Mouse (Mus musculus) heart, postnatal 4 days (tissue): ENCODE data around the gene Prr11. TPM values are rescaled to one million over a fixed set of nuclear protein-coding genes. Genes with fewer than 3 reads are reported as not detected.

ENCODE experiments used
- DNase-seq: peaks from one replicate; pipeline ENCODE4 v3.0.0; 2021
- microRNA-seq, 2 experiments: library from miRNA; unstranded; fragments of <30 nt; microRNA quantifications; one replicate each; pipeline ENCODE4 v1.2.0; 2021 to 2022
- total RNA-seq, 2 experiments: library from RNA; stranded (reverse); gene quantifications; 2 replicates each; pipeline ENCODE4 v1.2.3; 2021

Gene Prr11
- total RNA-seq, 2 experiments from 2014 or later = 10.0 TPM

DNA sequence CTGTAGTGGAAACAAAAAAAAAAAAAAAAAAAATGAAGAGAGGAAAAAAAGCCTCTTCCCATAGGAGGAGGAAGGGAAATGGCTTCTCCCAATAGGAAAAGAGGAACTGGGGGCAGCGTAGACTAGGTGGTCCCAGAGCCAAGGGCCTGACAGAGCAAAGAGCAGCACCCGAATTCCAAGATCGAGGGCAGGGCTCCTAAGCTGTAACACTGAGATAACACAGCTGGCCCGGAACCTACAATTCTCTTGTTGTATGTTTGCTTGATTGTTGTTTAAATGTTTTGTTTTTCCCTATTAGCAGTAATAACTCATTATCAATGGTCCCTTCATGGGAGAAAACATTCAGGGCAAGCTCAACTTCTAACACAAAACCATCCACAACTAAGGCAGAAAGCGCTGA lies 61.5 kb downstream of the Prr11 start:
- no peak for DNase-seq

DNA sequence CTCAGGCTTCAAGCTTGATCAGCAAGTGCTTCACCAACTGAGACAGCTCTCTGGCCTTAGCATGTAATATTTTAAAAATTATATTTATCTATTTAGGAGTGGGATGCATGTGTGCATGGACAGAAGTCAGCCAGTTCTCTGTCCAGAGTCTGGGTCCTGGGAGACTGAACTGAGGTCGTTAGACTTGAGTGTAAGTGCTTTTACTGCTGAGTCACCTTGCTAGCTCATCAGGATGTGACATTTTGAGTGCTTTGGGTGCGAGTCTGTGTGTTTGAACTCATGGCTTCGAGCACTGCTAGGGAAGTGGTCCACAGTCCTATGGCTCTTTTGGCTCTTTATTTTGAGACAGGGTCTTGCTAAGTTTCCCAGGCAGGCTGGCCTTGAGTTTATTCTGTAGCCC lies 65.5 kb downstream of the Prr11 start:
- DNase-seq = no peak

DNA sequence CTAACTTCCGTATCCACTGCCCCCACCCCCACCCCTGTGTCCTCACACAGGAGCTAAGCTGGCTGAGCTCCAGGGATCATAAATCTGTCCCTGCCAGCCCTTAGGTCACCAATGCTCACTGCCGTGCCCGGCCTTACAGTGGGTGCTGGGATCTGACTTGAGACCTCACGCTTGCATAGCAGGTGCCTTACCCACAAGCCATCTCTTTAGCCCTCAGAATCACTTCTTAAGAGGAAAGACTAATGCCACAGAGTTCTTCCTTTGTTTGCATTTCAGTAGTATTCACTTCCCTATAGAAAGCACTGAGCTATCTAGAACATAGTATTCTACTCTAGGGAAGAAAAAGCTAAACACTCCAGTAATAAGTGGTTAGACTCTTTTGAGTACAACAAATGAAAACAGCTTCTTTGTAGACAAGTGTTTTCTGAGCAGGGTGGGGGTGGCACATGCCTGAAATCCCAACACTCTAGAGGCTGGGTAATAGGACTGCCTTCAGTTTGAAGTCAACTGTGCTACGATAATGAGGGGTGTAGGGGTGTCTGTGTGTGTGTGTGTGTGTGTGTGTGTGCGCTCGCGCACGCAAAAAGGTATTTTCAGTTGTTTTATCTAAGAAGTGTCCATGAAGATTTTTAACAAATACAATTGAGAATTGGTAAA lies 69.1 kb downstream of the Prr11 start:
- DNase-seq = no peak

Small RNA genes lying within 50 kb of the gene (microRNA-seq; reads per million reads assigned to microRNA genes)
- 541 to 3,502 reads per million in 2 experiments for gene Mir301

Other genes with a start within 250 kb of the Prr11 start
- 10 to 100 TPM; 18.9 to 22.7 TPM for gene Ypel2, start 115.0 kb downstream of the Prr11 start, total RNA-seq
- 10 to 100 TPM; 11.5 to 13.6 TPM for gene Gdpd1, start 34.6 kb downstream of the Prr11 start, total RNA-seq
- gene Smg8, start 21.9 kb downstream of the Prr11 start, total RNA-seq = 10 to 100 TPM; 11.2 to 11.3 TPM
- 10 to 100 TPM; 40.2 to 42.6 TPM for gene Ska2, start 526 bp upstream of the Prr11 start, total RNA-seq
- 10 to 100 TPM; 16.7 to 18.9 TPM for gene Trim37, start 18.4 kb upstream of the Prr11 start, total RNA-seq